Comparison of ENCODE assay signal across 16 mouse cellular contexts in genomic region chr3:149424306-149424705, GRCm38 (mm10).
"Had no signal": no experiment of that assay in that cellular context is flagged by ENCODE, and none has a peak within 500 bp of the region (broad histone marks: within the 10 kb centered on the region; RNA-seq: fewer than 3 reads in every experiment).

No protein-coding gene starts in this region.

- H3K4me1 ChIP-seq: neural tube, embryonic 12.5 days; stomach, embryonic 15.5 days had no signal

- H3K36me3 ChIP-seq: neural tube, embryonic 12.5 days; neural tube, embryonic 13.5 days; neural tube, embryonic 15.5 days; stomach, embryonic 15.5 days had no signal

- H3K4me3 ChIP-seq: neural tube, embryonic 12.5 days; neural tube, embryonic 13.5 days; neural tube, embryonic 15.5 days; stomach, embryonic 15.5 days had no signal

- DNase-seq: right cerebral cortex, adult 18-20 months; right cerebral cortex, postnatal 14 days; right cerebral cortex, postnatal 25 days; right cerebral cortex, postnatal 4 days; spleen, adult 18-20 months; thymus, adult 18-20 months; thymus, adult 2 months; thymus, postnatal 14 days; thymus, postnatal 25 days; thymus, postnatal 36 days; thymus, postnatal 4 days had no signal

- H3K4me2 ChIP-seq: neural tube, embryonic 12.5 days; neural tube, embryonic 13.5 days; neural tube, embryonic 15.5 days; stomach, embryonic 15.5 days had no signal

- H3K9ac ChIP-seq: neural tube, embryonic 12.5 days; neural tube, embryonic 13.5 days; neural tube, embryonic 15.5 days; stomach, embryonic 15.5 days had no signal

- H3K27ac ChIP-seq: neural tube, embryonic 12.5 days; neural tube, embryonic 13.5 days; neural tube, embryonic 15.5 days; stomach, embryonic 15.5 days; stomach, postnatal 0 days had no signal

- H3K9me3 ChIP-seq: neural tube, embryonic 12.5 days; neural tube, embryonic 13.5 days; neural tube, embryonic 15.5 days; stomach, embryonic 15.5 days had no signal

- H3K27me3 ChIP-seq: neural tube, embryonic 12.5 days; neural tube, embryonic 13.5 days; neural tube, embryonic 15.5 days; stomach, embryonic 15.5 days had no signal
